Mouse (Mus musculus) heart, embryonic 14.5 days (tissue): ENCODE measurements at regions not wholly inside any gene's neighbourhood (a gene's known extent, or its start where the extent isn't known, plus 50 kb on each side); places are given as distances from the start of the nearest gene placed in this dataset.

Experiments
- ATAC-seq: fragments of 200-750 bp; cut with Nextera tagmentation; 2 replicates; pipeline ENCODE4 v1.8.0; 2017; ENCODE audit warnings: low read depth, moderate TSS enrichment; ENCODE audit not compliant: insufficient number of reproducible peaks, insufficient read depth, low FRiP score
- H3K27ac ChIP-seq, 2 experiments: fragments of 200-500 bp in 1 of 2; fragments of 300-500 bp in 1 of 2; sonication (generic) in 1 of 2; replicated peaks in 1 of 2; 2 replicates each; pipeline ENCODE4 v1.5.1; 2012 to 2014; ENCODE audit warnings: low read depth in 2 of 2, low read length in 2 of 2, control low read depth in 1 of 2, mild to moderate bottlenecking in 1 of 2, mixed read lengths in 1 of 2; ENCODE audit not compliant: control insufficient read depth in 1 of 2, insufficient read depth in 1 of 2
- H3K27me3 ChIP-seq: fragments of 300-500 bp; sonication (generic); 2 replicates; pipeline ENCODE4 v1.6.1; 2014; ENCODE audit warnings: mild to moderate bottlenecking, low read length, control low read depth; ENCODE audit not compliant: control insufficient read depth, insufficient read depth
- H3K36me3 ChIP-seq: fragments of 300-500 bp; sonication (generic); 2 replicates; pipeline ENCODE4 v1.6.1; 2014; ENCODE audit warnings: mild to moderate bottlenecking, control low read depth, low read length, mixed read lengths; ENCODE audit not compliant: control insufficient read depth, insufficient read depth
- H3K4me1 ChIP-seq, 2 experiments: fragments of 200-500 bp in 1 of 2; fragments of 300-500 bp in 1 of 2; sonication (generic) in 1 of 2; 2 replicates each; pipeline ENCODE4 v1.6.1; 2012 to 2014; ENCODE audit warnings: low read length in 2 of 2, control low read depth in 1 of 2, mixed read lengths in 1 of 2; ENCODE audit not compliant: control insufficient read depth in 2 of 2, insufficient read depth in 2 of 2
- H3K4me2 ChIP-seq: fragments of 300-500 bp; sonication (generic); 2 replicates; pipeline ENCODE4 v1.6.1; 2014; ENCODE audit warnings: mild to moderate bottlenecking, low read length
- H3K4me3 ChIP-seq, 2 experiments: fragments of 200-500 bp in 1 of 2; fragments of 300-500 bp in 1 of 2; sonication (generic) in 1 of 2; 2 replicates each; pipeline ENCODE4 v1.5.1; 2012 to 2014; ENCODE audit warnings: low read length in 2 of 2, mild to moderate bottlenecking in 2 of 2, control low read depth in 1 of 2, low read depth in 1 of 2, moderate library complexity in 1 of 2; ENCODE audit not compliant: control insufficient read depth in 1 of 2, insufficient read depth in 1 of 2
- H3K9ac ChIP-seq: fragments of 300-500 bp; sonication (generic); 2 replicates; pipeline ENCODE4 v1.6.1; 2014; ENCODE audit warnings: mild to moderate bottlenecking, low read length
- H3K9me3 ChIP-seq: fragments of 300-500 bp; sonication (generic); 2 replicates; pipeline ENCODE4 v1.6.1; 2016; ENCODE audit warnings: low read length, control low read depth; ENCODE audit not compliant: control insufficient read depth
- WGBS: fragments of 180-500 bp; shearing (Covaris S2); extraction: QIAGEN DNeasy Blood & Tissue Kit; methylation state at CpG from one replicate; pipeline ENCODE4 v1.1.7; 2014; 5-methylcytosine and 5-hydroxymethylcytosine counted together

- Histone ChIP-seq H3K4me3 (no peak overlapping the region), H3K36me3 (no peaks in the 10 kb centered on the region), H3K9ac (no peak overlapping the region), H3K27me3 (no peaks in the 10 kb centered on the region), H3K27ac (no peak overlapping the region), H3K9me3 (no peaks in the 10 kb centered on the region), H3K4me2 (no peak overlapping the region), H3K4me1 (no peaks in the 10 kb centered on the region)
- 87% methylated on average over 4 of the region's 4 CpGs for WGBS
- no peak for ATAC-seq
These were observed 879.9 kb downstream of the 5730522E02Rik start for GRCm38 (mm10) chr11:25330696-25331095.

- no peak overlapping the region for H3K4me3 ChIP-seq
- no peak for ATAC-seq
- H3K36me3 ChIP-seq, result no peaks in the 10 kb centered on the region
- no peak overlapping the region for H3K4me2 ChIP-seq
- H3K9me3 ChIP-seq, result no peaks in the 10 kb centered on the region
- H3K27me3 ChIP-seq, result no peaks in the 10 kb centered on the region
- no peak overlapping the region for H3K27ac ChIP-seq
- 0 out of 4 replicates have a peak, but pooled peaks cover 0 to 3% of the 10 kb centered on the region in 2 experiments for H3K4me1 ChIP-seq
- no peak overlapping the region for H3K9ac ChIP-seq
These were observed 888.1 kb downstream of the 5730522E02Rik start for GRCm38 (mm10) chr11:25322426-25322825.

- WGBS, result 77% methylated on average over 4 of the region's 4 CpGs
- no peak overlapping the region for H3K27ac ChIP-seq
- no peaks in the 10 kb centered on the region for H3K9me3 ChIP-seq
- H3K4me2 ChIP-seq, result no peak overlapping the region
- no peak overlapping the region for H3K4me3 ChIP-seq
- no peak for ATAC-seq
- H3K4me1 ChIP-seq, result 0 out of 4 replicates have a peak, but pooled peaks cover 0 to 3% of the 10 kb centered on the region in 2 experiments
- H3K27me3 ChIP-seq, result no peaks in the 10 kb centered on the region
- H3K9ac ChIP-seq, result no peak overlapping the region
- no peaks in the 10 kb centered on the region for H3K36me3 ChIP-seq
These were observed 889.1 kb downstream of the 5730522E02Rik start for GRCm38 (mm10) chr11:25321494-25321893.

- WGBS, result 72% methylated on average over 10 of the region's 10 CpGs
- ATAC-seq, result no peak
- H3K9me3 ChIP-seq, result no peaks in the 10 kb centered on the region
- H3K27ac ChIP-seq, result no peak overlapping the region
- no peaks in the 10 kb centered on the region for H3K27me3 ChIP-seq
- peaks cover 6 to 8% of the 10 kb centered on the region in 2 experiments; a peak in 2 of 4 replicates for H3K4me1 ChIP-seq
- H3K4me2 ChIP-seq, result no peak overlapping the region
- H3K36me3 ChIP-seq, result no peaks in the 10 kb centered on the region
- H3K9ac ChIP-seq, result no peak overlapping the region
- no peak overlapping the region for H3K4me3 ChIP-seq
These were observed 895.9 kb downstream of the 5730522E02Rik start for GRCm38 (mm10) chr11:25314645-25315044.

GRCm38 (mm10) chr11:25313879-25314278 lies 896.7 kb downstream of the 5730522E02Rik start:
- no peak for ATAC-seq
- no peaks in the 10 kb centered on the region for H3K9me3 ChIP-seq
- no peaks in the 10 kb centered on the region for H3K27me3 ChIP-seq
- H3K4me2 ChIP-seq, result peak overlapping the region; percentile 48
- H3K36me3 ChIP-seq, result no peaks in the 10 kb centered on the region
- WGBS, result 13% methylated on average over 8 of the region's 8 CpGs
- H3K4me1 ChIP-seq, result peaks cover 6 to 8% of the 10 kb centered on the region in 2 experiments; a peak in 2 of 4 replicates
- H3K4me3 ChIP-seq, result no peak overlapping the region
- H3K27ac ChIP-seq, result no peak overlapping the region
- H3K9ac ChIP-seq, result no peak overlapping the region

- Histone ChIP-seq H3K4me2 (no peak overlapping the region), H3K27me3 (no peaks in the 10 kb centered on the region), H3K27ac (no peak overlapping the region), H3K4me3 (no peak overlapping the region), H3K4me1 (peaks cover 6 to 8% of the 10 kb centered on the region in 2 experiments; a peak in 2 of 4 replicates), H3K9me3 (no peaks in the 10 kb centered on the region), H3K9ac (no peak overlapping the region), H3K36me3 (no peaks in the 10 kb centered on the region)
- 50% methylated on average over 4 of the region's 4 CpGs for WGBS
- no peak for ATAC-seq
These were observed 897.3 kb downstream of the 5730522E02Rik start for GRCm38 (mm10) chr11:25313308-25313707.

GRCm38 (mm10) chr11:25310754-25311153 lies 899.8 kb downstream of the 5730522E02Rik start:
- H3K36me3 ChIP-seq, result no peaks in the 10 kb centered on the region
- H3K27ac ChIP-seq, result no peak overlapping the region
- ATAC-seq, result no peak
- WGBS, result 36% methylated on average over 3 of the region's 3 CpGs
- H3K9ac ChIP-seq, result no peak overlapping the region
- no peak overlapping the region for H3K4me3 ChIP-seq
- H3K27me3 ChIP-seq, result no peaks in the 10 kb centered on the region
- no peaks in the 10 kb centered on the region for H3K9me3 ChIP-seq
- H3K4me2 ChIP-seq, result no peak overlapping the region
- peaks cover 6 to 8% of the 10 kb centered on the region in 2 experiments; a peak in 2 of 4 replicates for H3K4me1 ChIP-seq

GRCm38 (mm10) chr11:25301130-25301529 lies 909.4 kb downstream of the 5730522E02Rik start:
- no peak for ATAC-seq
- no peak overlapping the region for H3K4me3 ChIP-seq
- H3K27me3 ChIP-seq, result no peaks in the 10 kb centered on the region
- H3K9ac ChIP-seq, result no peak overlapping the region
- WGBS, result 16% methylated on average over 9 of the region's 9 CpGs
- no peak overlapping the region for H3K4me2 ChIP-seq
- no peaks in the 10 kb centered on the region for H3K9me3 ChIP-seq
- no peaks in the 10 kb centered on the region for H3K4me1 ChIP-seq
- H3K36me3 ChIP-seq, result no peaks in the 10 kb centered on the region
- H3K27ac ChIP-seq, result no peak overlapping the region
